Mouse (Mus musculus): ENCODE data around the gene Siah2. TPM values are rescaled to one million over a fixed set of nuclear protein-coding genes. Genes with fewer than 3 reads are reported as not detected.
A peak's percentile ranks its signal among the peaks of the same experiment; 100 is the strongest.

Siah2 gene
- total RNA-seq, 2 experiments from 2014 or later: 18.8 to 20.2 TPM

DNA sequence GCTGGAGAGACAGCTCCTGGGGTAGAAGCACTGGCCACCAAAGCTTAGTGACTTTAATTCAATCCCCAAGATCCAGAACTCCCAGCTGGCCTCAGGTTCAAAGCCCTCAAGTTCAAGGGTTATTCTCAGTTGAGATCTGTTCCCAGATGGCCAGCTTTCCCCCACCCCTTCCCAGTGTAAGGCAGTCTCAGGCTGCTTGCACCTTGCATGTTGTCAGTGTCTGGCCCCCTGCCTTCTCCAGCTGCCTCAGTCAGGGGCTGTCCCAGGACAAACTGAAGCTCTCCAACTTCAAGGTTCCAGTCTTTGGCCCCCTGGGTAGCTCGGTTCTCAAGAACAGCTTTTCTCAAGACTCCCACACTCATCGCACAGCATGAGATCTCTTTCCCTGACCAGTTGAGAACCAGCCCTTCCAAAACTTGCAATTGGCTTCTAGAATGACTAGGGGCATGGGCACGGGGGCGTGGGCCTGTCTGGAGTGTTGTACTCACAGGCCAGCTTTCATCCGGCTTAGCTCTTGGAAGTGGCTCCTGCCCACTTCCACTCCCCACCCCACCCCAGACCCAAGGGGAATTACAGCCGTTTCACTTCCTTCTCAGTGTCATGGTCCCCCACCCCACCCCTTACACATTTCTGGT lies 20.5 kb downstream of the Siah2 start:
- DNase-seq (ENCODE audit: low spot score in 2 of 2): no peak

DNA sequence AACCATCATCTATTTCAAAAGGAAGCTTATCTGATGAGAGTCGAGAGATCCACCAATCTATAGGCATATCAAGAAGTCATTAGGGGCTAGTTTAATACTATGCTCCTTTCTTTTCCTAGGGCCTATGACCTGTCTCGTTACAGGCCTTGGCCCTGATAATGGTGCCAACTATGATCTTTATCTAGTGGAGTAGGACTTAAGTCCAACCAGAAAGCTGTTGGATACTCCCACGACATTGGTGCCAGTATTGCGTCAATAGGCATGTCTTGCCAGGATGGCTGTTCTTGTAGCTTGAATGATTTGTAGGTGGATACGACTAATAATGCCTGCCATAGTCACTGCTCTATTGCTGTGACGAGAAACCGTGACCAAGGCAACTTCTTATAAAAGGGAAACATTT lies 28.2 kb downstream of the Siah2 start:
- DNase-seq (ENCODE audit: low spot score in 2 of 2): no peak

DNA sequence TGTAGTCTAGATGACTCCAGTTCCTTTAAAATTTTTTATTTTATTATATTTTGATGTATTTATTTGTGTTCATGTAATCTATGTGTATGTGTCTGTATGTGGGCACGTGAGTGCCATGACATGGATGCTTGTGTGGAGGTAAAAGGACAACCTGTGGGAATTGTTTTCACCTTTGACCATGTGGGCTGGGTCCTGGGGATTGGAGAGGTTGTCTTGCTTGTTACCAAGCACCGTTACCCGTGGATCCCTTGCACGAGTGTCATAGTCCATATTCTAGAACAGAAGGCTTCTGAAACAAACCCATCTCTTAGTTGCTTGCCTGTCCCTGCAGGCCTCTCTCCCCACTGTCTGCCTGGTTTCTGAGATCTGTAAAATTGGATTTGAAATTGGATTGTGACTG lies 31.6 kb downstream of the Siah2 start:
- no peak for DNase-seq (ENCODE audit: low spot score in 2 of 2)

DNA sequence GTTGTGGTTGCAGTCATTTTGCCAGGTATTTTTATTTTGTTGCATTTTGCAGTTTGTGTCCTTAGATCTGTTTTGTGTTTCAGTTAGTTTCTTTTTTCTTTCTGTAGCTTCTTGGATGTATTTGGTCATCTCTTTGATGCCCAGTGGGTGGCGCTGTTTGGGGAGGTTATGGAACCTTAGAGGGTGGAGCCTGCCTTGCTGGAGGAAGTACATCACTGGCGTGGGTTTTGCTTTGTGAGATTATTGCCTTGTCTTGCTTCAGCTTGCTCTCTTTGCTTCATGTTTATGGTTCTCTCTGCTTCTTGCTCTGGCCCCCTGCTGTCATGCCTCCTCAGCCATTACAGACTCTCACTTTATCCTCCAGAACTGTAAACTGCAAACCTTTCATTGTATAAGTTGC lies 34.8 kb downstream of the Siah2 start:
- no peak for DNase-seq (ENCODE audit: low spot score in 2 of 2)

DNA sequence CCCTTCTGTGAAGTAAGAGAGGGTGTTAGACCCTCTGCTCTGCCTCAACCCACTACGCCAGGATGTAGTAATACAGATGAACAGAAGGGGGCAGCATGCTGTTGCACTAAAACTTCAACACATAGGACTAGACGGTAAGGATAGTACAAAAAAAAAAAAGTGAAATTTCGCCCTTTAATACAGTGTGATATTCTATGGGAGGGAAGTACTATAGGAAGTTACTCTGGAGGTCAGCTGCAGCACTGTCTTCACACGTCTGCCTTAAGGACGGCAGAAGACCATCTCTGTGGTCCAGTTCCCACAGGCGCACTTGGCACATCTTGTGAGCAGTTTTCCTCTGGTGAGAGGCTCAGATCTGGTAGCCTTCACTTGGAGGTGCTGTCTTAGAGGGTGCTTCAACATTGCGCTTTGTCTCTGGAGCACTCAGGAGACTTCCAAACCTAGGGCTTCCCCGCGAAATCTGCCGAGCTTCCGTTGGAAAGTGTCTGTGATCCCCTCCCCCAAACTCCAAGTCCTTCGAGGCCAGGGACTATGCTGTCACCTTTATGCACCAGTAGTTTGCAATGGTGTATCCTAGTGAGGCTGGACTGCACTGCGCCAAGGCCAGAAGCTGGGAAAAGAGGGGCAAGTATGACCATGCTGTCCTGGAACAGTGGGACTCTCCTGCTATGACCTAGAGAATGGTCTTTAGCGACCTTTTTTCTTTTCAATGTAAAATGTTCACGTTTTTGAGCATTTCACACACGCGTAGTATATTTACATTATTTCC lies 36.7 kb downstream of the Siah2 start:
- peak; percentile 65 to 79 for DNase-seq (ENCODE audit: low spot score in 2 of 2)

DNA sequence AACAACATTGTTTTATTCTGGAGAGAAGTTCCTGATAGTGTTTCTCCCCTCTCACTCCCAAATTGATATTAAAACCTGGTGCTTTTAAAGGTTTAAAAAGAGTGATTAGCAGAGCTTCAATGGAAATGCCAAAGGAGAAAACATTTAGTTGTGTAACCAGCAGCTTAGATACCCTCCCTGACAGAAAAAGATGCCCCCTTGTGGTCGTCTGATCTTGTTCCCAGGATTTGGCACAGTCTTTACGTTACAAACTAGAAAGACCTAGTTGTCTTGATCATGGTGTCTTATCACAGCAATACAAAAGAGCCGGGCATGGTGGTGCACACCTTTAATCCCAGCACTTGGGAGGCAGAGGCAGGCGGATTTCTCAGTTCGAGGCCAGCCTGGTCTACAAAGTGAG lies 38.3 kb downstream of the Siah2 start:
- no peak for DNase-seq (ENCODE audit: low spot score in 2 of 2)

DNA sequence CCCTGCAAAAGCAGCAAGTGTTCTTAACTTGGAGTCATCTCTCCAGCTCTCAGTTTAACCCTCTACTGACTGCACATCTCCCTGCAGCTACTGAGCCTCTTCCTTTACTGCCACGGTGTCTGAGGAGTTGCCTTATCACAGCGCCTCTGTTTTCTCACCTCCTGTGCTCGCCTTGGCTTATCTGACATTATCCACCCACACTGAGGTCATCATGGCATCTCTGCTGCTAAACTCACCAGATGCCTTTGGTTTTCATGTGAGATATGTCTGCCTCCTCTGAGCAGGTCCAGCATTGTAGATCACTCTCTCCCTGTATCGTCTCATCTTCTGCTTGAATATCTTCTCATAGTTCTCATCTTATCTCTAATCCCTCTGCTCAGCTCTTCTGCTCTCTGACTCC lies 41.9 kb downstream of the Siah2 start:
- DNase-seq (ENCODE audit: low spot score in 2 of 2): no peak

DNA sequence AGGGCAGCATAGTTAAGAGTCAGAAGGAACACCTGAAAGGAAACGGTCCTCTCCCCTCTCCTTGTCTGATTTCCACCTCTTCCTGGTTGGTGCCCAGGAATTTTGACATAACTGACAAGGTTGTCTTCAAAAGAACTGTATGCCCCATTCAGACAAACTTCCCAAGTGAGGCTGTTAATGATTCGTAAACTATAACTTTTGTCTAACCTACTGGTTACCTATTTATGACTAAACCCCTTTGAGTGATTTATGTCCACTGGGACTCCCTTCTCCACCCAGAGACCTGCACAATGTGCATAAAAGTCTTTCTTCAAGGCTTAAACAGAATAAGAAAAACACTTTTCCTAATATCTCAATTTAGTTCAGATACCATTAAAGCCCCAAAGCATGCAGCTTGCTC lies 45.0 kb downstream of the Siah2 start:
- DNase-seq (ENCODE audit: low spot score in 2 of 2): no peak

DNA sequence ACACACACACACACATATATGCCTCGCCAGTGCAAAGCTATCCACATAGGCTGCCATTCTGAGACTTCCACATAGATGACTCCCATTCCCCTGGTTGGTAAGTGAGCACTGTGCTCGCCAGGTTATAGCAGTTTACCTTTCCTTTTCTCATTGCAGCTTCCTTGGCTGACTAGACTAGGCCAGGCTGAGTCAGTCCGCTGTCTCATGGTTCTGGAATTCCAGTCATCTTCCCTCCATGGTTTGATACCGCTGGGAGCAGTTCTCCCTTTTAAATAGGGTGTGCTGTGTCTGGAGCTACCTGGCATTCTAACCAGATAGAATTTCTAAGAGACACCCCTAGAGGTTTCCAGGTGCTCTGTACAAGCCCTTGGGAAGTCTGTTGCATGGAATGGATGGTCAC lies 46.0 kb downstream of the Siah2 start:
- no peak for DNase-seq (ENCODE audit: low spot score in 2 of 2)

DNA sequence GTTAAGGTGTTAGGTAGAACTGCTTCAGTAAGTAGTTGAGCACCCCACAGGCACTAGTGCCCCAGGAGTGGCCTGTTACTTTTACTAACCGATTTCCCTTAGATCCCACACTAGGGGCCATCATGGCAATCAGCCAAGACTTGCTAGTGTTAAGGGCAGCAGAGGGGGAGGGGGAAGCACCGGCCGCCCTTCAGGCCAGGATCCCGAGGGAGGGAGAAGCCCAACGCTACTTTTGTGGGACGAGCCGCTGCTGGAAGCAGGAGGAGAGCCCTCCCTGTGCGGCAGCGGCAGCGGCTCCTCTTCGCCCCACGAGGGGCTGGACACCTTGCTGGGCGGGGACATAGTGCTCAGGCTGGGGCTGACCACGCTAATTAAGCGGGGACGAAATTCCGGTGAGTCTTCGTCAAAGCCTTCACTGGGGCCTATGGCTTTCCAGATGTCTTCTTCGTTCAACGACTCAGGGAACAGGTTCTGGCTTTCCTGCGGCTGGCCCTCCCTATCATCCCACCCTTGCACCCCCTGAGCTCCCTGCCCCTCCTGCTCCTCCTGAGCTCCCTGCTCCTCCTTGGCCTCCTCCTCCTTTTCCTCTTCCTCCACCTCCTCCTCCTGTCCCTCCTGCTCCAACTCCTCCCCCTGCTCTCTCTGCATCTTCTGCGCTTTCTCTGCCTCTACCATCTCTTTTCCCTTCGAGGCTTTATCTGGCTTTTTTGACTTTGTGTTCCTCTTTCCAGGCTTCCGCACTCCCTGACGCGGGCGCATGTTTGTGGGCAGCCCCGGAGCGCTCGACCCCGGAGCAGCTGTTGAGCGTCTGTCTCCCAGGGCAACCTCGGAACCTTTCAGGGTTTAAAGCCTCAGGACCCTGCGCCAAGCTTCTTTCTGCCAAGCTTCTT lies 55.5 kb downstream of the Siah2 start, which contains the start of gene Erich6:
Gene Erich6 (minus strand): TSS at position 802 of the 890 bp plus-strand sequence.
- peak in 1 of 2 experiments; percentile 5 for DNase-seq (ENCODE audit: low spot score in 2 of 2)

DNA sequence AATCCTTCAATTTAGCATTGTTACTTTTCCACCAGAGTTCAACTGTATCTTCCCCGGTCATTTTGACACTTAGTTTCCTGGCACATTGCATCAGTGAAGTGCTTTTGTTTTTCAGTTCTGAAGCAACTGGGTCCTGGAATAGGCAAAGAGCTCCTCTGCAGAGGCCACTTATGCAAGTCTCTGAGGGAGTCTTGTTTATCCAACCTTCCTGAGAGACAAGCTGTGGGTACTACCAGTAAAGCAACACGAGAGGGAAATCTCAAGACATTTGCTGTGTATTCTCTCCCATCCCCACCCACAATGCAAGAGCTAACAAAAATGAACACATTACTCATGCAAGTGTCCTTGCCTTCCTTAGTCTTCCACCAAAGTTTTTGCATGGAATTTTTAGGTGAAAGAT lies 60.5 kb downstream of the Siah2 start:
- no peak for DNase-seq (ENCODE audit: low spot score in 2 of 2)

DNA sequence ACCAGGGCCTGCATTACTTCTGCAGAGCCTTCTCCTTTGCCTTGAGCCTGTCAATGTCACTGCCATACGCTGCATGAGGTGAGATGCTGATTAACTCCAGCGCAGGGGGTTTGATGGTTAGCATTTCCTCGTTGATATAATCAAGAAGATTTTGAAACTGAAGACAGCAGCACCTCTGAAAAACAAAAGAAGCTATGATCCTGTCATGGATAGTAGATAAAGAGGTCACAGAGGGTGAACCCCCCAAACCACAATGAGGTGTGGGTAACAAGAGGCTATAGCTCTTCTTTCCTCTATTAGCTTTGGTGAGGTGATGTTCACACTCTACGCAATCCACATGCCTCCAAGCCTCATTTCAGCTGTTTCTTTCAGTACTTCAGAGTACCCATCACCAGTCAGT lies 67.2 kb downstream of the Siah2 start:
- no peak for DNase-seq (ENCODE audit: low spot score in 2 of 2)

Other genes with a start within 250 kb of the Siah2 start
- gene Eif2a, start 166.6 kb downstream of the Siah2 start, total RNA-seq (2021): 10 to 100 TPM; 48.3 to 49.8 TPM
- gene Serp1, start 166.5 kb downstream of the Siah2 start, total RNA-seq (2021): 10 to 100 TPM; 30.3 to 30.8 TPM
- gene Selenot, start 115.8 kb downstream of the Siah2 start, total RNA-seq (2021): 100 to 1,000 TPM; 164 to 166 TPM
- 1 to 10 TPM in 1 of 2 experiments, under 1 TPM in 1; 0.58 to 1.5 TPM for gene Erich6, start 55.2 kb downstream of the Siah2 start, total RNA-seq (2021)
- under 1 TPM; 0.81 to 0.93 TPM for gene Mindy4b-ps, start 129.9 kb upstream of the Siah2 start, total RNA-seq (2021)
- gene Clrn1, start 192.9 kb upstream of the Siah2 start, total RNA-seq (2021): 1 to 10 TPM; 3.0 to 3.1 TPM

Data from layer of hippocampus, postnatal 14 days (tissue).